8 mouse cellular contexts compared by ENCODE assay signal in the genomic region with DNA sequence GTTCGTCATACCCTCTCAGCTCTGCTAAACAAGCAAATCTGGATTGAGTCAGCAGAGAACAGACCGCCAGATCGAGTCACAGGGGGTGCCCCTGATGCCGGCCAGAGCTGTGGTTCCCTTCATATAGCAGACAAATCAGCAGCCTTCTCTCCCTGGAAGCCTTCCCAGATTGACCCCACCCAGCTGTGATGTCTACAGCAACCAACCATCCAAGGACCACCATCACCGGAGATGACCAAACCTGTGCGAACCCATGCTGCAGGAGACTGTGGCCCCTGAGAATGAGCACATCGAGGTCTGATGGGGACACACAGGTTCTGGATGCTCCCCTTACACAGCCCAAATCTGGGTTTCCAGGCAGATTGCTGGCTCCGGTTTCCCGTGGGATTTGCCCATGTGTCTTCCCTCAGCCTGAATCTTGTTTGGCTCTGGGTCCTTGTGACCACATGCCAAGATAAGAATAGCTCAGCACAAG. TPM values are rescaled to one million over a fixed set of nuclear protein-coding genes. Genes with fewer than 3 reads are reported as not detected.
DNase-seq lines count a peak whose midpoint lies in the region; ATAC-seq and TF ChIP-seq lines count a peak whose summit lies in the region.

No protein-coding gene starts in this region.

- no peaks in the 10 kb centered on the region for H3K27me3 ChIP-seq in heart, embryonic 13.5 days (replicated peaks)
- H3K27me3 ChIP-seq in MEL (ENCODE audit: control insufficient read depth in 1 of 2, insufficient read depth in 2 of 2, low read length in 2 of 2) = no peaks in the 10 kb centered on the region
- H3K27me3 ChIP-seq in hindbrain, embryonic 11.5 days (ENCODE audit: control insufficient read depth, insufficient read depth, low read length) = no peaks in the 10 kb centered on the region
- no peaks in the 10 kb centered on the region for H3K27me3 ChIP-seq in liver, adult 2 months (ENCODE audit: control insufficient read depth, insufficient read depth, low read length)
- H3K27me3 ChIP-seq in stomach, embryonic 15.5 days (replicated peaks) = no peaks in the 10 kb centered on the region

- no peak overlapping the region for H3K27ac ChIP-seq in heart, embryonic 13.5 days (replicated peaks)
- no peak overlapping the region for H3K27ac ChIP-seq in MEL (ENCODE audit: control insufficient read depth, low read depth, low read length)
- no peak overlapping the region for H3K27ac ChIP-seq in hindbrain, embryonic 11.5 days (ENCODE audit: low read depth, low read length)
- peak overlapping the region; percentile 67; the same call in 1 of the 2 replicates for H3K27ac ChIP-seq in liver, adult 2 months (replicated peaks; ENCODE audit: insufficient read depth, low read depth, low read length)
- no peak overlapping the region for H3K27ac ChIP-seq in stomach, embryonic 15.5 days

- no peak for DNase-seq in heart, postnatal 14 days
- no peak for DNase-seq in MEL (ENCODE audit: low read depth, low spot score)
- DNase-seq in hindbrain, embryonic 11.5 days (ENCODE audit: low spot score) = no peak
- DNase-seq in liver, adult 2 months (ENCODE audit: extremely low read depth, low read depth, low spot score) = no peak
- no peak for DNase-seq in kidney, adult 11 months
- DNase-seq in retina, postnatal 1 day = no peak

- TF ChIP-seq CTCF in MEL (IDR thresholded peaks at IDR 0.05 in 2 of 3, conservative IDR thresholded peaks at IDR 0.05 in 1 of 3; ENCODE audit: control insufficient read depth in 1 of 3, insufficient read depth in 1 of 3, low read depth in 2 of 3, low read length in 3 of 3, poor library complexity in 1 of 3, severe bottlenecking in 1 of 3) = no peak
- TF ChIP-seq CTCF in liver, adult 2 months (IDR thresholded peaks at IDR 0.05; ENCODE audit: low read depth, low read length) = no peak

- TF ChIP-seq RAD21 in MEL (IDR thresholded peaks at IDR 0.05; ENCODE audit: low read depth, low read length) = no peak

- H3K4me2 ChIP-seq in heart, embryonic 13.5 days = peak overlapping the region; percentile 91
- peak overlapping the region; percentile 96 for H3K4me2 ChIP-seq in hindbrain, embryonic 11.5 days (replicated peaks; ENCODE audit: low read depth, low read length)
- H3K4me2 ChIP-seq in stomach, embryonic 15.5 days = peak overlapping the region; percentile 87

- ATAC-seq in heart, embryonic 13.5 days (ENCODE audit: extremely low read depth, insufficient number of reproducible peaks, low FRiP score, low TSS enrichment) = no peak
- ATAC-seq in hindbrain, embryonic 11.5 days (ENCODE audit: low FRiP score) = no peak
- no peak for ATAC-seq in stomach, embryonic 15.5 days (ENCODE audit: insufficient read depth, low FRiP score, low read depth)

- no peak for TF ChIP-seq EP300 in MEL (IDR thresholded peaks at IDR 0.05; ENCODE audit: low read depth in 1 of 2, low read length in 2 of 2)

- peaks cover 15% of the 10 kb centered on the region for H3K36me3 ChIP-seq in heart, embryonic 13.5 days
- peaks cover 0 to 4% of the 10 kb centered on the region in 2 experiments; a peak in 2 of 4 replicates for H3K36me3 ChIP-seq in MEL (ENCODE audit: control insufficient read depth in 1 of 2, insufficient read depth in 2 of 2, low read length in 2 of 2)
- no peaks in the 10 kb centered on the region for H3K36me3 ChIP-seq in hindbrain, embryonic 11.5 days (ENCODE audit: control insufficient read depth, insufficient read depth, low read length)
- no peaks in the 10 kb centered on the region for H3K36me3 ChIP-seq in liver, adult 2 months (ENCODE audit: control insufficient read depth, insufficient read depth, low read length)
- no peaks in the 10 kb centered on the region for H3K36me3 ChIP-seq in stomach, embryonic 15.5 days

- no peak for TF ChIP-seq POLR2A in MEL (IDR thresholded peaks at IDR 0.05; ENCODE audit: control insufficient read depth in 1 of 2, insufficient read depth in 1 of 2, low read depth in 1 of 2, low read length in 2 of 2, poor library complexity in 1 of 2)
- no peak for TF ChIP-seq POLR2A in liver, adult 2 months (IDR thresholded peaks at IDR 0.05; ENCODE audit: extremely low read depth, insufficient read depth, low read length)

- H3K9me3 ChIP-seq in heart, embryonic 13.5 days = no peaks in the 10 kb centered on the region
- no peaks in the 10 kb centered on the region for H3K9me3 ChIP-seq in MEL (replicated peaks; ENCODE audit: insufficient read depth, low read length)
- no peaks in the 10 kb centered on the region for H3K9me3 ChIP-seq in hindbrain, embryonic 11.5 days (ENCODE audit: control insufficient read depth, low read length)
- H3K9me3 ChIP-seq in stomach, embryonic 15.5 days = no peaks in the 10 kb centered on the region

- peak overlapping the region; percentile 95 for H3K9ac ChIP-seq in heart, embryonic 13.5 days
- H3K9ac ChIP-seq in MEL (ENCODE audit: control insufficient read depth, low read depth, low read length, poor library complexity, severe bottlenecking) = peak overlapping the region; percentile 88
- H3K9ac ChIP-seq in hindbrain, embryonic 11.5 days (ENCODE audit: low read depth, low read length) = peak overlapping the region; percentile 90
- H3K9ac ChIP-seq in liver, adult 2 months (ENCODE audit: low read depth, low read length) = peak overlapping the region; percentile 88
- H3K9ac ChIP-seq in stomach, embryonic 15.5 days = no peak overlapping the region

- intact Hi-C loops in heart, postnatal 14 days (cut with DNase I) = loop anchor here (10.0 kb wide), 2 partner anchors 173 to 243 kb away; partner anchors contain the start of gene Oas2

- peak overlapping the region; percentile 77 for H3K4me3 ChIP-seq in heart, embryonic 13.5 days
- peak overlapping the region; percentile 83 to 98 for H3K4me3 ChIP-seq in MEL (ENCODE audit: control insufficient read depth in 1 of 2, insufficient read depth in 1 of 2, low read depth in 2 of 2, low read length in 2 of 2)
- peak overlapping the region; percentile 93; the same call in 1 of the 2 replicates for H3K4me3 ChIP-seq in hindbrain, embryonic 11.5 days (ENCODE audit: low read depth, low read length)
- peak overlapping the region; percentile 76; the same call in 1 of the 2 replicates for H3K4me3 ChIP-seq in liver, adult 2 months (ENCODE audit: insufficient read depth, low read depth, low read length)
- peak overlapping the region; percentile 75 for H3K4me3 ChIP-seq in stomach, embryonic 15.5 days (replicated peaks)

- H3K79me2 ChIP-seq in MEL (ENCODE audit: control insufficient read depth, insufficient read depth, low read length, poor library complexity) = peaks cover 13% of the 10 kb centered on the region
- H3K79me2 ChIP-seq in liver, adult 2 months (ENCODE audit: control insufficient read depth, insufficient read depth, low read length) = peaks cover 16% of the 10 kb centered on the region; the same call in 1 of the 2 replicates

- peaks cover 32% of the 10 kb centered on the region for H3K4me1 ChIP-seq in heart, embryonic 13.5 days
- peaks cover 0 to 10% of the 10 kb centered on the region in 2 experiments for H3K4me1 ChIP-seq in MEL (ENCODE audit: control insufficient read depth in 1 of 2, insufficient read depth in 2 of 2, low read length in 2 of 2)
- peaks cover 4% of the 10 kb centered on the region for H3K4me1 ChIP-seq in hindbrain, embryonic 11.5 days (replicated peaks; ENCODE audit: control insufficient read depth, insufficient read depth, low read length)
- peaks cover 15% of the 10 kb centered on the region for H3K4me1 ChIP-seq in liver, adult 2 months (ENCODE audit: control insufficient read depth, insufficient read depth, low read length)
- H3K4me1 ChIP-seq in stomach, embryonic 15.5 days = peaks cover 21% of the 10 kb centered on the region

- 58% methylated on average over 9 of the region's 9 CpGs for WGBS in heart, embryonic 13.5 days
- WGBS in hindbrain, embryonic 11.5 days = 67% methylated on average over 9 of the region's 9 CpGs
- 55% methylated on average over 9 of the region's 9 CpGs for WGBS in liver, adult 2 months
- 66% methylated on average over 9 of the region's 9 CpGs for WGBS in stomach, embryonic 15.5 days

RNA-seq across cellular contexts. Expression of gene Plbd2, which starts 1.2 kb away (rescaled TPM):
- polyA plus RNA-seq in heart, embryonic 13.5 days (2015; fragmentation: Nextera tagmentation; extraction: Ambion mirVana) = 41.5 and 46.1 TPM in 2 replicates
- 10 to 100 TPM; 37.5 to 42.2 TPM for total RNA-seq in heart, postnatal 14 days (2021)
- total RNA-seq in MEL (2012; rRNA removed) = 9.2 and 10.1 TPM in 2 replicates
- polyA plus RNA-seq in MEL (2012; ENCODE audit: insufficient read depth in 1 of 2, insufficient read length in 2 of 2, low read depth in 1 of 2, low replicate concordance in 2 of 2, missing spikeins in 1 of 2) = 10 to 100 TPM in 1 of 2 experiments, not detected in 1; 30.5 TPM
- 20.5 and 22.1 TPM in 2 replicates for polyA plus RNA-seq in hindbrain, embryonic 11.5 days (2014; fragmentation: Nextera tagmentation; extraction: Ambion mirVana)
- total RNA-seq in liver, adult 2 months (2014; rRNA removed) = 18.1 and 28.9 TPM in 2 replicates
- 41.9 and 42.0 TPM in 2 replicates for polyA plus RNA-seq in liver, adult 2 months (2012; rRNA removed)
- polyA plus RNA-seq in stomach, embryonic 15.5 days (2015; fragmentation: Nextera tagmentation; extraction: Ambion mirVana) = 51.5 and 53.5 TPM in 2 replicates

RNA-seq across cellular contexts. Expression of gene Slc8b1, which starts 8.8 kb away (rescaled TPM):
- 4.5 and 4.6 TPM in 2 replicates for polyA plus RNA-seq in heart, embryonic 13.5 days (2015; fragmentation: Nextera tagmentation; extraction: Ambion mirVana)
- total RNA-seq in heart, postnatal 14 days (2021) = 10 to 100 TPM in 1 of 2 experiments, 1 to 10 TPM in 1; 8.7 to 16.4 TPM
- total RNA-seq in MEL (2012; rRNA removed) = 2.3 and 2.7 TPM in 2 replicates
- polyA plus RNA-seq in MEL (2012; ENCODE audit: insufficient read depth in 1 of 2, insufficient read length in 2 of 2, low read depth in 1 of 2, low replicate concordance in 2 of 2, missing spikeins in 1 of 2) = 1 to 10 TPM in 1 of 2 experiments, not detected in 1; 5.9 TPM
- polyA plus RNA-seq in hindbrain, embryonic 11.5 days (2014; fragmentation: Nextera tagmentation; extraction: Ambion mirVana) = 1.5 and 2.1 TPM in 2 replicates
- 40.6 and 78.9 TPM in 2 replicates for total RNA-seq in liver, adult 2 months (2014; rRNA removed)
- polyA plus RNA-seq in liver, adult 2 months (2012; rRNA removed) = 47.6 and 52.4 TPM in 2 replicates
- polyA plus RNA-seq in stomach, embryonic 15.5 days (2015; fragmentation: Nextera tagmentation; extraction: Ambion mirVana) = 6.2 and 8.3 TPM in 2 replicates

RNA-seq across cellular contexts. Expression of gene Sds, which starts 25.9 kb away (rescaled TPM):
- polyA plus RNA-seq in heart, embryonic 13.5 days (2015; fragmentation: Nextera tagmentation; extraction: Ambion mirVana) = 0.25 TPM in 1 of 2 replicates, not detected in the other
- total RNA-seq in heart, postnatal 14 days (2021) = not detected
- total RNA-seq in MEL (2012; rRNA removed) = not detected in 2 replicates
- under 1 TPM in 1 of 2 experiments, not detected in 1; 0.17 TPM for polyA plus RNA-seq in MEL (2012; ENCODE audit: insufficient read depth in 1 of 2, insufficient read length in 2 of 2, low read depth in 1 of 2, low replicate concordance in 2 of 2, missing spikeins in 1 of 2)
- not detected in 2 replicates for polyA plus RNA-seq in hindbrain, embryonic 11.5 days (2014; fragmentation: Nextera tagmentation; extraction: Ambion mirVana)
- 410 and 645 TPM in 2 replicates for total RNA-seq in liver, adult 2 months (2014; rRNA removed)
- polyA plus RNA-seq in liver, adult 2 months (2012; rRNA removed) = 648 and 709 TPM in 2 replicates
- 0.36 and 0.52 TPM in 2 replicates for polyA plus RNA-seq in stomach, embryonic 15.5 days (2015; fragmentation: Nextera tagmentation; extraction: Ambion mirVana)

RNA-seq across cellular contexts. Expression of gene Sdsl, which starts 29.6 kb away (rescaled TPM):
- 10.9 and 11.3 TPM in 2 replicates for polyA plus RNA-seq in heart, embryonic 13.5 days (2015; fragmentation: Nextera tagmentation; extraction: Ambion mirVana)
- 10 to 100 TPM in 1 of 2 experiments, 1 to 10 TPM in 1; 8.7 to 10.9 TPM for total RNA-seq in heart, postnatal 14 days (2021)
- total RNA-seq in MEL (2012; rRNA removed) = 8.2 and 12.1 TPM in 2 replicates
- polyA plus RNA-seq in MEL (2012; ENCODE audit: insufficient read depth in 1 of 2, insufficient read length in 2 of 2, low read depth in 1 of 2, low replicate concordance in 2 of 2, missing spikeins in 1 of 2) = 10 to 100 TPM in 1 of 2 experiments, not detected in 1; 21.0 TPM
- 5.8 and 6.7 TPM in 2 replicates for polyA plus RNA-seq in hindbrain, embryonic 11.5 days (2014; fragmentation: Nextera tagmentation; extraction: Ambion mirVana)
- total RNA-seq in liver, adult 2 months (2014; rRNA removed) = 11.7 and 23.2 TPM in 2 replicates
- polyA plus RNA-seq in liver, adult 2 months (2012; rRNA removed) = 18.6 and 25.9 TPM in 2 replicates
- 15.9 and 19.4 TPM in 2 replicates for polyA plus RNA-seq in stomach, embryonic 15.5 days (2015; fragmentation: Nextera tagmentation; extraction: Ambion mirVana)

Comparison
In these comparisons a context has a peak if more than half of its experiments do, and no peak if none do; other contexts are left out.
1. RNA of gene Sds, which starts 25.9 kb away (polyA plus RNA-seq): 648 to 709 TPM in liver, adult 2 months; 0.36 to 0.52 TPM in stomach, embryonic 15.5 days, 0.17 TPM in MEL, not detected in hindbrain, embryonic 11.5 days and 0.25 TPM in heart, embryonic 13.5 days; every median in the first group is over 100 times any median in the second.
2. Peak in every context shown above with its lines, with median percentiles within 50 percentile points of each other: H3K4me2 ChIP-seq and H3K4me3 ChIP-seq.